Mouse (Mus musculus) spleen, postnatal 10 days (tissue): ENCODE results near the gene Inpp4b.
"Not testable (repeated sequence)": the region's sequence is repeated elsewhere in the genome, so short reads cannot be mapped to it uniquely, and the experiment has no call there.

Experiments used
- DNase-seq, 2 experiments: peaks; one replicate each; pipeline ENCODE4 v3.0.0; 2021 to 2022; ENCODE audit warnings: low spot score in 2 of 2

The Inpp4b gene

GRCm38 (mm10) chr8:81777704-81778103, 435.3 kb downstream of the Inpp4b start:
- no peak for DNase-seq

- no peak for DNase-seq
Observed at GRCm38 (mm10) chr8:81779440-81779839, 437.1 kb downstream of the Inpp4b start.

- no peak for DNase-seq
Observed at GRCm38 (mm10) chr8:81780166-81780565, 437.8 kb downstream of the Inpp4b start.

GRCm38 (mm10) chr8:81780921-81781675, 438.7 kb downstream of the Inpp4b start:
- DNase-seq = no peak

- peak in 1 of 2 experiments; percentile 22 for DNase-seq
Observed at GRCm38 (mm10) chr8:81782781-81783180, 440.4 kb downstream of the Inpp4b start.

GRCm38 (mm10) chr8:81784775-81785174, 442.4 kb downstream of the Inpp4b start:
- no peak for DNase-seq

- no peak for DNase-seq
Observed at GRCm38 (mm10) chr8:81788498-81788897, 446.1 kb downstream of the Inpp4b start.

- no peak for DNase-seq
Observed at GRCm38 (mm10) chr8:81792649-81793048, 450.3 kb downstream of the Inpp4b start.

- no peak for DNase-seq
Observed at GRCm38 (mm10) chr8:81798501-81798900, 456.1 kb downstream of the Inpp4b start.

GRCm38 (mm10) chr8:81800792-81801191, 458.4 kb downstream of the Inpp4b start:
- DNase-seq = no peak

- DNase-seq = peak; percentile 7 to 58
Observed at GRCm38 (mm10) chr8:81806797-81807196, 464.4 kb downstream of the Inpp4b start.

GRCm38 (mm10) chr8:81807578-81807977, 465.2 kb downstream of the Inpp4b start:
- no peak for DNase-seq

GRCm38 (mm10) chr8:81808406-81808805, 466.1 kb downstream of the Inpp4b start:
- no peak for DNase-seq

GRCm38 (mm10) chr8:81809414-81809813, 467.1 kb downstream of the Inpp4b start:
- DNase-seq = not testable (repeated sequence)

GRCm38 (mm10) chr8:81812051-81812751, 469.8 kb downstream of the Inpp4b start:
- DNase-seq = no peak

- no peak for DNase-seq
Observed at GRCm38 (mm10) chr8:81814742-81815141, 472.4 kb downstream of the Inpp4b start.

GRCm38 (mm10) chr8:81815551-81815950, 473.2 kb downstream of the Inpp4b start:
- no peak for DNase-seq

GRCm38 (mm10) chr8:81823121-81823520, 480.8 kb downstream of the Inpp4b start:
- DNase-seq = no peak

- no peak for DNase-seq
Observed at GRCm38 (mm10) chr8:81824975-81825374, 482.6 kb downstream of the Inpp4b start.

GRCm38 (mm10) chr8:81826406-81826805, 484.1 kb downstream of the Inpp4b start:
- DNase-seq = no peak

GRCm38 (mm10) chr8:81827306-81827913, 485.1 kb downstream of the Inpp4b start:
- DNase-seq = no peak

- no peak for DNase-seq
Observed at GRCm38 (mm10) chr8:81831430-81831829, 489.1 kb downstream of the Inpp4b start.

GRCm38 (mm10) chr8:81833852-81834251, 491.5 kb downstream of the Inpp4b start:
- no peak for DNase-seq
